Mouse (Mus musculus): ENCODE measurements around the gene Atp5b.
"Not testable (repeated sequence)": the region's sequence is repeated elsewhere in the genome, so short reads cannot be mapped to it uniquely, and the experiment has no call there.

Gene Atp5b

DNA sequence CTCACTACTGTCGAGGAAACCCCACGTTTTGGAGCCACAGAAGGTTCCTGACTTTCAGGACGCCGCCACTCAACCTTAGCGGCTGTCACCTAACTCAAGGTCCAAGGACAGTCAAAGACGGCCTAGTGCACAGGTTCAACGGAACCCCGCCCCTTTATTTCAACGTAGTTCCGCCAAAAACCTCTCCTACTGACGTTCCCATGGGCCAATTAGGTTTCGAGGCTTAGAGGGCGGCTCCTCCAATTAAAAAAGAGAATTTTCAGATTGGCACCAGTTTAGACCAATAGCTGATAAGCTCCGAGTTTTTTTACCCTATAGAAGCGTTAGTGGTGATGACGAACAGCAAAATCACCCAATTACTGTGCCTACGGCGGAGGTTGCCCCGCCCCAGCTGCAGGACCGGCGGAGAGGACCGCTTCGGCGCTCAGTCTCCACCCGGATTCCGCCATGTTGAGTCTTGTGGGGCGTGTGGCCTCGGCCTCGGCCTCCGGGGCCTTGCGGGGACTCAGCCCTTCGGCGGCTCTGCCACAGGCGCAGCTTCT, at the start of gene Atp5b:
Gene Atp5b, plus strand, starts transcription at position 394 of the 542 bp plus-strand sequence.
- DNase-seq (ENCODE audit: extremely low spot score): peak; percentile 98

DNA sequence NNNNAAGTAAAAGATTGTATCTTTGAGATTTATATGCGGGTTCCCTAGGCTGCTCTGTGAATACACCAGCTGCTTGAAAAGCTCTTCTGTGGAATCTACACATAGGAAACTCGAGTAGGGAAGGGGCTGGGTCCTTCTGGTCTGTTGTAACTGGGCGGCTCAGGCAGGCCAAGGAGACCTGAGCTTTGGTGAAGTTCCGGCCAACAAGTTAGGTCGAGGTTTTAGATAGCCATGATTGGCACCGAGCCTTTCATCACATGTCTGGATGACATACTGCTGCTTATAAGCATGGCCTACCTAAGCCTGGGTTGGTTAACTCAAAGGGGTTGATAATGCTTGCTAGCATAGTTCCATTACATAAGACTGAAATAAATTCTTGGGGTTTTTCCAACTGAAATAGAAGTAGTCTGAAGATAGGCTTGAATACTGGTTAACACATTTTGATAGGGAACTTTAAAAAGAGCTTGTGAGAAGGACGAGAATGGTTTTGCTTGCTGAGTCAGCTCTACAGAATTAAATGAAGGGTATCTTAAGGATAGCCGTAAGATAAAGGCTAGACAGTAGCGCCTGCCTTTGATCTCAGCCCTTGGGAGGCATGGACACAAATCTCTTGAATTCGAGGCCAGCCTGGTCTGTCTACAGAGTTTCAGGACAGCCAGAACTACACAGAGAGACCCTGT, 46.2 kb upstream of the Atp5b start:
- DNase-seq (ENCODE audit: extremely low spot score): peak; percentile 31

DNA sequence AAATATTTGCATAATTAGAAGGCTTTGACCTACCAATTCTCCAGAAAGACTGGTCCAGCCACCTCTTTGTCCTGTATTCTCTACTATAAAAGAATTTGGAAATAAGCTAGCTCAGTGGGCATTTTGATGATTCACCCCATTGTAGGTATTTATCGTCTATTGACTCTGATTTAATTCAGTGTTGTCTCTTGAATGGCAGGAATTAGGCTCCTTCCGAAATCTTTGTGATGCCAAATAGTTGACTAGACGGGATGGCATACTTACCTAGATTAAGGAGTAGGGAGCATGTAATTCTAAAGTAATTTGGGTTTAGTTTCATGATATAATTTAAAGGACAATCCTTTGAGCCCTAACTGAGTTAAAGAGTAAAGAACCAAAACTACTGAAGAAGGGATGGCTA, 45.2 kb upstream of the Atp5b start:
- no peak for DNase-seq (ENCODE audit: extremely low spot score)

DNA sequence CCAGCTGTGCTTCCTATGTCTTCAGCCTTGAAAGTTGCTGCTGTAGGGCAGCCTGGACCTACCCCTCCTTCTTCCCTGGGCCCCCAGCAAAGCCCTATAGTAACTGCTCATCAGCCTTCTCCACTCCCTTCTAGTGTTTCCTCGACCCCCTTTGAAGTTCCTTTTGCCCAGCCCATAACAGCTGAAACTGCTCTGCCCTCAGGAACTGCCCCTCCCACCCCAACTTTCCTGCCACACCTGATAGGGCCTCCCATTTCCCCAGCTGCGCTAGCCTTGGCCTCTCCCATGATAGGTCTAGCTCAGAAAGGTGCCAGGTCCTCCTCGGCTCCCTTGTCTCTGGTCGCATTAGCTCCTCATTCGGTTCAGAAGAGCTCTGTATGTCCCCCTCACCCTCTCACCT, 43.9 kb upstream of the Atp5b start:
- no peak for DNase-seq (ENCODE audit: extremely low spot score)

DNA sequence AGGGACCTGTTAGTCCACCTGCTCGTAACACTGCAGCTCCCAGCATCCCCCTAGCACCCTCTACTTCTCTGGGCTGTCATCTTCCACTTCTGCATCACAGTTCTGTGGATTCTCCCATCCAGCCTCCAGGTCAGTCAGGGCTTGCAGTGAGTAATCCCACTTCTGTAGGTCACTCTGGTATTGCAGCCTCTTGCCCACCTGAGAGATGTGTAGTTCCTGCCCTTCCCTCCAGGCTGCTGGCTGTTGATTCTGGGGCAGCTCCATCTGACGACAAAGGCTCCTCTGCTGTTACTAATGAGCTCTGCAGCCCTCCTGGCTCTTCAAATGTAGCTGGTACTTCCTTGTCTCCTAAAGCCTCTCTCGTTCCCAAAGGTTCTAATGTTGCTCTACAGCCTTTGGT, 43.2 kb upstream of the Atp5b start:
- DNase-seq (ENCODE audit: extremely low spot score): no peak

DNA sequence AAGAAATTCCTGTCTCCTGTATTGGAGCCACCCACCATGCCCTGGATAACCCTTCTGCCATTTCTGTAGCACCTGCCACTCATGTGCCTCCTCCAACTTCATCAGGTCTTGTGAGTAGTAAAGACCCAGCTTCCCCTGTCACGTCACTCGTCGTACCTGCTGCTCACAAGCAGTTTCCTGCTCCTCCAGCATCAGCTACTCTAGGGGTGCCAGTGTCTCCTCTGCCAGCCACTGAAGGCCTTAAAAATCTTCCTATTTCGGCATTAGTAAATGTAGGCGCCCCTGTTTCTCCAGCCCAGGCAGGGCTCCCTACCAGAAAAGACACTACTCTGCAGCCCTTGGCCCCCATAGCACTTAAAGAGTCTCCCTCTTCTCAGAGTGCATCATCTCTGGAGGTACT, 42.8 kb upstream of the Atp5b start:
- DNase-seq (ENCODE audit: extremely low spot score): no peak

DNA sequence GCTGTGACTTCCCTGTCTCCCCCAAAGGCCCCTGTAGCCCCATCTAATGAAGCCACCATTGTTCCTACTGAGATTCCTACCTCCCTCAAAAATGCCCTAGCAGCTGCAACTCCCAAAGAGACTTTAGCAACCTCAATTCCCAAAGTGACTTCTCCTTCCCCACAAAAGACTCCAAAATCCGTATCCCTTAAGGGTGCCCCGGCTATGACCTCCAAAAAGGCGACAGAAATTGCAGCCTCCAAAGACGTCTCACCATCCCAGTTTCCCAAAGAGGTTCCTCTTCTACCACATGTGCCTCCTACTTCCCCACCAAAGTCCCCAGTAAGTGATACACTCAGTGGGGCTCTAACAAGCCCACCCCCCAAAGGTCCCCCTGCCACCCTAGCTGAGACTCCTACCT, 41.4 kb upstream of the Atp5b start:
- no peak for DNase-seq (ENCODE audit: extremely low spot score)

DNA sequence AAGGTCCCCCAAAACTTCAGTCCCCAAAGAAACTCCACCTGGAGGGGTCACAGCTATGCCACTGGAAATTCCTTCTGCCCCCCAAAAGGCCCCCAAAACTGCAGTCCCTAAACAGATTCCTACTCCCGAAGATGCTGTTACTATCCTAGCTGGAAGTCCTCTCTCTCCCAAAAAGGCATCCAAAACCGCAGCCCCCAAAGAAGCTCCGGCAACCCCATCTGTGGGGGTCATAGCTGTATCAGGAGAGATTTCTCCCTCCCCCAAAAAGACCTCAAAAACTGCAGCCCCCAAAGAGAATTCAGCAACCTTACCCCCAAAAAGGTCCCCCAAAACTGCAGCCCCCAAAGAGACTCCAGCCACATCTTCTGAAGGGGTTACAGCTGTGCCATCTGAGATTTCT, 40.6 kb upstream of the Atp5b start:
- DNase-seq (ENCODE audit: extremely low spot score): no peak

DNA sequence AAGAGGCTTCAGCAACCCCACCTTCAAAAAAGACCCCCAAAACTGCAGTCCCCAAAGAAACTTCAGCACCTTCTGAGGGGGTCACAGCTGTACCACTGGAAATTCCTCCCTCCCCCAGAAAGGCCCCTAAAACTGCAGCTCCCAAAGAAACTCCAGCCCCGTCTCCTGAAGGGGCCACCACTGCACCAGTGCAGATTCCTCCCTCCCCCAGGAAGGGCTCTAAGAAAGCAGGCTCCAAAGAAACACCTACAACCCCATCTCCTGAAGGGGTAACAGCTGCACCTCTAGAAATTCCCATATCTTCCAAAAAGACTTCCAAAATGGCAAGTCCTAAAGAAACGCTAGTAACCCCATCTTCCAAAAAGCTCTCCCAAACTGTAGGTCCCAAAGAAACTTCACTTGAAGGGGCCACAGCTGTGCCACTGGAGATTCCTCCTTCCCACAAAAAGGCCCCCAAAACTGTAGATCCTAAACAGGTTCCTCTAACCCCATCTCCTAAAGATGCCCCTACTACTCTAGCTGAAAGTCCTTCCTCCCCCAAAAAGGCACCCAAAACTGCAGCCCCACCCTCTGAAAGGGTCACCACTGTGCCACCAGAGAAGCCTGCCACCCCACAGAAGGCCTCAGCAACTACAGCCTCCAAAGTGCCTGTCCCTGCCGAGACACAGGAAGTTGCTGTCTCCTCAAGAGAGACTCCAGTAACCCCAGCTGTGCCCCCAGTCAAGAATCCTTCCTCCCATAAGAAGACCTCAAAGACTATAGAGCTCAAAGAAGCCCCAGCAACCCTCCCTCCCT, 39.8 kb upstream of the Atp5b start:
- DNase-seq (ENCODE audit: extremely low spot score): no peak

DNA sequence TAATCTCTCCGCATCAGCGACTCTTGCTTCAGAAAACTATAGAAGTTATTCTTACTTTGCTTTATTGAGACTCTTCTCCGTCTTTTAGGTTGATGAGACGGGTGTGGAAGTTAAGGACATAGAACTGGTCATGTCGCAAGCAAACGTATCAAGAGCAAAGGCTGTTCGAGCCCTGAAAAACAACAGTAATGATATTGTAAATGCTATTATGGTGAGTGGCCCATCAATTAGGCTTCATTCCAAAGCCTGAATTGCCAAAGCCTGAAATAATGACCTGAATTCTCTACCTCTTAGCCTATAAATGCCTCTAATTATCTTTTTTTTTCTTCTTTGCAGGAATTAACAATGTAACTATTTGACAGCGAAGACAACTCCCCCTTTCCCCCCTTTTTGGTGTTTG, 34.9 kb upstream of the Atp5b start:
- DNase-seq (ENCODE audit: extremely low spot score): no peak

DNA sequence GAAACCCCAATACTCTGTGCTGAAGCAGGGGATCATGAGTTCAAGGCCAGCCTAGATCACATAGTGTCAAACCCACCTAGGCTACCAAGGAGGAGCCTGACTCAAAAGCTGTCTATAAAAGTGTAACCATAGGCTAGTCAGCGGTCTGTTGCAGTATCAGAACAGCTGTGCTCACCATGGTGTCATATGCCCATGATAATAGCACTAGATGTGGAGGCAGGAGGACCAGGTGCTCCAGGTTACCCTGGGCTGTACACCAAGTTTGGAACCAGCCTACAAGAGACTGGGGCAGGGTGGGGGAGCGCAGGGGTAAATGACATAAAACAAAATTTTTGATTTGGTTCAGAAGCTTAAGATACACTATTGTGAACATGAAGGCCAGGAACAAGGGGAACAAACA, 33.3 kb upstream of the Atp5b start:
- DNase-seq (ENCODE audit: extremely low spot score): no peak

DNA sequence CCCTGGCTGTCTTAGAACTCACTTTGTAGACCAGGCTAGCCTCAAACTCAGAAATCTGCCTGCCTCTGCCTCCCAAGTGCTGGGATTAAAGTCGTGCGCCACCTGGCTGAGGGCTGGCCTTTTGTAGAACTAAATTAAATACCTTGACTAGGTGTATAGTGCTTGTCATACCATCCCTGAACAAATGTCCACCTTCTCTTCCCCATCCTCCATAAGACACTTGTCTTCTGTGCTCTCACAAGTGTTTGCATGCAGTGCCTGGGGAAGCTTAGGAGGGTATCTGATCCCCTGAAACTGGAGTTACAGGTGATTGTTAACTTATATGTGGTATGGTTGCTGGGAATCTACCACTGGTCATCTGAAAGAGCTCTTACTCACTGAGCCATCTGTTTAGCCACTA, 32.7 kb upstream of the Atp5b start:
- DNase-seq (ENCODE audit: extremely low spot score): no peak

DNA sequence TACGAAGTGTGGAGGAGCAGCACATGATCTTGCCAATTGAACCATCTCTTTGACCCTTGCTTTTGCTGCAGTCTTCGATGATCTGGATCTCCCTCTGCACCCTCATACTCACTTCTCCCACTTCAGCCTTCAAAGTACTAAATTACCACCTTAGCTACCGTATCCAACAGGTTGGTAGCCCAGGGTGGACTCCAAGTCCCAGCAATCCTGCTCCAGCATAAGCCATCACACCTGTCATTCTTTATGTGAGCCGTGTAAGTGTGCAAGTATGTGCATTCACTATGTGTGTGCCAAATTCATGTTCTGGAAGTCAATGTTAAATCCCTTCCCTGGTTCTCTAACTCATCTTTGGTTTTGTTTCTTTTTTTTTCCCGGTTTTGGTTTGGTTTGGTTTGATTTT, 31.5 kb upstream of the Atp5b start:
- no peak for DNase-seq (ENCODE audit: extremely low spot score)

DNA sequence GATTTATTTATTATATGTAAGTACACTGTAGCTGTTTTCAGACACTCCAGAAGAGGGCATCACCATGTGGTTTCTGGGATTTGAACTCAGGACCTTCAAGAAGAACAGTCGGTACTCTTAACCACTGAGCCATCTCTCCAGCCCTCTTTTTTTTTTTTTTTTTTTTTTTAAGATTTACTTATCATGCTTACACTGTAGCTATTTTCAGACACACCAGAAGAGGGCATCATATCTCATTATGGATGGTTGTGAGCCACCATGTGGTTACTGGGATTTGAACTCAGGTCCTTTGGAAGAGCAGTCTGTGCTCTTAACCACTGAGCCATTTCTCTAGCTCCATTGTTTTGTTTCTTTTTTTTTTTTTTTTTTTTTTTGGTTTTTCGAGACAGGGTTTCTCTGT, 30.9 kb upstream of the Atp5b start:
- DNase-seq (ENCODE audit: extremely low spot score): not testable (repeated sequence)

DNA sequence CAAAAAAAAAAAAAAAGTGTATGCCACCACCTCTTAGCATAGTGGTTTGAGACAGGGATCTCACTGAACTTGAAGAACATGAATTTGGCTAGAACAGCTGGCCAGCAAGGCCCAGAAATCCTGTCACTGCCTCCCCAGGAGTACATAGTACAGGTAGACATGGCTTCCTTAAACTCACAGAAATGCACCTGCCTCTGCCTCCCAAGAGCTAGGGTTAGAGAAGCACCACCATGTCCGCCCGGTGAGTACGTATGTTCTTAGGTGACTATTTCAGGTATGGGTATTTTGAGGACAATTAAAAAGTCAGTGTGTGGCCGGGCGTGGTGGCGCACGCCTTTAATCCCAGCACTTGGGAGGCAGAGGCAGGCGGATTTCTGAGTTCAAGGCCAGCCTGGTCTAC, 30.1 kb upstream of the Atp5b start:
- no peak for DNase-seq (ENCODE audit: extremely low spot score)

DNA sequence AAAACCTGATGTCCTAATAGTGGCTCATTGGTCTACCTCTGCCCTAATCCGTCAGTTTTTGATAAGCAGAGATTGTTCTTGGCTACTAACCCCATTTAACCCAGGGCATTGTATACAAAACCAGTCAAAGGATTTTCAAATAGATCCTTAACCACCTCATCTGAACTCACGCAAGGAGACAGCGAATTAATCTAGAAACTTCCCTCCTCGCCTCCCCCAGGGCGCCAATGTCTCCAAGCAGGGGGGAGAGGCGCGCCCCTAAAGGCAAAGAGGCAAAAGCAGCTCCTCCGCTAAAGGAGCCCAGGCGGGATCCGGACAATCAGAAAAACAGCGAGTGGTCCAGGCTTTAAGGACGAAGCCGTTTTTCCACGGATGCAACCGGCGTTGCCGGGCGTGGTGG, 24.9 kb upstream of the Atp5b start:
- no peak for DNase-seq (ENCODE audit: extremely low spot score)

DNA sequence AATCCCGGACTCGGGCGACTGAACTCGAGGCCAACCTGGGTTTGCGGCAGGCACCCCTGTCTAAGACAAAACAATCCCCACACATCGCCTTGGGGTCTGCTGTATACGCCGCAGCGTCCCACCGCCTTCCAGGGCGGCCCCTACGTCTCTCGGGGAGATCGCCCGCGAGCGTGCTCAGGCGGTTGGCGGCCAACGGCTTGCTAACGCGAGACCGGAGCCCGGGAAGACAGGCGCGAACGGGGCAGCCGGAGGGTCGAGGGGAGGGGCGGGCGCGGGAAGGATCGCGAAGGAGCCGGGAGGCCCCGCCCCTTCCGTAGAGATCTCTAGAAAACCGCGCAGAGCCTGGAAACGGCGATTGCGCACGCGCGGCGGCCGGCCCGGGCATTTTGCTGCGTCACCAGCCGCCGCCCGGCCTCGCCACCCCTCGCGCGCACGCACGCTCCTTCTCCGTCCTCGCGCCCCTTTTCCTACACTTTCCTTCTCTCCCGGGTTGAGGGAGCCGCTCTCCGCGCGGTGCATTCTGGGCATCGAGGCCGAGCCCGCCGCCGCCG, 24.4 kb upstream of the Atp5b start, which contains the start of gene Ptges3:
Gene Ptges3, plus strand, starts transcription at position 354 of the 551 bp plus-strand sequence.
- peak; percentile 98 for DNase-seq (ENCODE audit: extremely low spot score)

DNA sequence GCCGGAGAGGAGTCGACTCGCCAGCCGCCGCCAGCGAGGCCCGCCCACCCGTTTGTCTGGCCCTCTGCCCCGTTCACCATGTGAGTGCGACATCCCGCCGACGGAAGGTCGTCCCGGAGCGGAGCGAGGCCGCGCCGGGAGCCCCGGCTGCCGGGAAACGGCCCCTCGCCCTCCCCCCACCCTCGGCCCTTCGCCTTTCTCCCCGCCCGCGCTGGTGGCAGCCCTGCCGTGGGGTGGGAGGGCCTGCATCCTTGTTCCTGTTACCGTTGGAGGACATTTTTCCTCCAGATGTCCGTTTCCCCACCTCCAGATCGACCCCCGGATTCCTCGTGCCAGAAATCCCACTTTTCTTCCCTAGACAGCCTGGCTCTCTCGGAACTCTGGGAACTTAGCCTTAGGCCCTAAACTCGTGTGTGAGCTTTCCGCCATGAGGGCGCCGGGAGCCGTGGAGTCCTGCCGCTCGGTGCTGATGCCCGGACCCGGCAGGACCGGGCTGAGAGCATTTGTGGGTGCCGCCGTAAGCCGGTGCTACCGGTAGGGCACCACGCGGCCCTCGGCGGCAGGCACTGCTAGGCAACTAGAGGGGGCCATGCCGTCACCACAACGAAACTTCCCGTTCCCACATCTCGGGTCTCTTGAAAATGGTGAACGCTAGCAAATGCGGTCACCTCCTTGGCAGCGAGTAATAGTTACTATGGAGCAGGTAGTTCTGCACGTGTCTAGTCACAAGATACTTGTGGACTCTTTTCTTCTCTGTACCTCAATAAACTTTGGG, 23.7 kb upstream of the Atp5b start:
- peak; percentile 58 for DNase-seq (ENCODE audit: extremely low spot score)

DNA sequence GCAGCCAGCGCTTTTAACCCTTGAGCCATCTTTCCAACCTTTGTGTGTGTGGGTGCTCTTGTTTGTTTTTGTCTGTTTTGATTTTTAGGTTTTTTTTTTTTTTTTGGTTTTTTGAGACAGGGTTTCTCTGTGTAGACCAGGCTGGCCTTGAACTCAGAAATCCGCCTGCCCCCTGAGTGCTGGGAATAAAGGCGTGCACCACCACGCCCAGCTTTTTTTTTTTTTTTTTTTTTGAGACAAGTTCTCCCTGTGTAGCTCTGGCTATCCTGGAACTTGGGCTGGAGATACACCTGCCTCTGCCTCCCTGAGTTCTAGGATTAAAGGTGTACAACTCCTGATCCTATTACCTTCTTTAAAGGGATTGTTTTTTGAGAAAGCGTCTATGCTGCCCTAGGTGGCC, 22.0 kb upstream of the Atp5b start:
- no peak for DNase-seq (ENCODE audit: extremely low spot score)

DNA sequence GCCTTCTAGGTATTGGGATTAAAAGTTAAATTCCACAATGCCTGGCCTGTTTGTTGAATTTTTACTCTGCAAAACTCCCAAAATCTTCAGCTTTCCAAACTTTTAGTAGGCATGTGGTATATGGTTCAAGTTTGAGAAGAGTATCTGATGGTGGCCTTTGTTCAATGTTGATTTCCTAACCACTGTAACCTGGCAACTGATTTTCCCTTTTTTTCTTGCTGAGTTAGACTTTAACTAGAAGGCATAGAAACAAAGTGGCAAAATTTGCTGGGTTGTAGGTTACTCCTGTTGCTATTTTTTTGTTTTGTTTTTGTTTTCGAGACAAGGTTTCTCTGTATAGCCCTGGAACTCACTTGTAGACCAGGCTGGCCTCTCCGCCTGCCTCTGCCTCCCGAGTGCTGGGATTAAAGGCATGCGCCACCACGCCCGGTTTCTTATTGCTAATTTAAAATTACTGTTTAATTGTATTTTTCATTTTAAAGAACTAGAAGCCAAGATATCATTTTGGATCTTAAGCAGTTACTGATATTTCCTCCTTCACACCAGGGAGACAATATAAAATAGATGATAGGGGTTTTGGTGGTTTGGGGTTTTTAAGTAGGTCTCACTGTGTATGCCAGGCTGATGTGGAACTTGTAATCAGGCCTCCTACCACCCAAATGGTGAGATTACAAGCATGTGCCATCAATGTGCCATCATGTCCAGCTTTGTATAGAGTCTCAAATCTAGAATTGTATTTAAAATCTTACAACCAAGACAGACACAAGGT, 20.7 kb upstream of the Atp5b start:
- DNase-seq (ENCODE audit: extremely low spot score): no peak

DNA sequence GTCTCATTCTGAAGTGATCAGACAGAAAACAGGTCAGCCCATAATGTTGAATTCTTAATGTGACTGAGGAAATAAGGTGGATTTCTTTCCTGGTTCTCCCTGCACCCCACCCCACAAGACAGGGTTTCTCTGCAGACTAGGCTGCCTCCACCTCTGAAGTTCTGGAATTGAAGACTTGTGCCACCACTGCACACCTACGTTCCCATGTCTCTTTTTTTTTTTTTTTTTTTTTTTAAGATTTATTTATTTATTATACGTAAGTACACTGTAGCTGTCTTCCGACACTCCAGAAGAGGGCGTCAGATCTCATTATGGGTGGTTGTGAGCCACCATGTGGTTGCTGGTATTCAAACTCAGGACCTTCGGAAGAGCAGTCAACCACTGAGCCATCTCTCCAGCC, 17.0 kb upstream of the Atp5b start:
- DNase-seq (ENCODE audit: extremely low spot score): no peak

Measured in embryo, embryonic 9.5 days (tissue).